Mouse (Mus musculus) layer of hippocampus, adult 6 months (tissue): ENCODE results near the gene Gmps. TPM values are rescaled to one million over a fixed set of nuclear protein-coding genes. Genes with fewer than 3 reads are reported as not detected.

ENCODE experiments used
- long read RNA-seq, 2 experiments: library from polyadenylated mRNA; unstranded; transcript quantifications; one replicate each; pipeline ENCODE4 v2.0.0; 2019 to 2020
- polyA plus RNA-seq: library from polyadenylated mRNA; unstranded; fragments of <200 nt; fragmentation: Nextera tagmentation; gene quantifications from 2 replicates; pipeline ENCODE4 v1.2.3, GENCODE M21; 2021

Gmps gene
- polyA plus RNA-seq, result 16.1 and 25.0 TPM in 2 replicates
- long read RNA-seq, experiment 1, full-length matches to known transcripts, result 30 of 107 reads
- long read RNA-seq, experiment 1, partial matches to known transcripts, result 31 of 107 reads
- long read RNA-seq, experiment 1, other reads (novel, unspliced or antisense), result 46 of 107 reads
- long read RNA-seq, experiment 2, full-length matches to known transcripts, result 160 of 192 reads
- long read RNA-seq, experiment 2, partial matches to known transcripts, result 5 of 192 reads
- long read RNA-seq, experiment 2, other reads (novel, unspliced or antisense), result 27 of 192 reads

GRCm38 (mm10) chr3:63975955-63976908, at the start of gene Gmps:
TSS of gene Gmps (plus strand) at chr3:63976106.

GRCm38 (mm10) chr3:63928878-63929859, 46.7 kb upstream of the Gmps start, which contains the start of gene E130311K13Rik:
TSS of gene E130311K13Rik (minus strand) at chr3:63929472.

GRCm38 (mm10) chr3:63964100-63964921, 11.6 kb upstream of the Gmps start, which contains the start of gene Slc33a1:
TSS of gene Slc33a1 (minus strand) at chr3:63964768.

Other genes starting within 250 kb of the Gmps start
- gene Plch1, start 76.6 kb upstream of the Gmps start, polyA plus RNA-seq, result 1.6 and 1.8 TPM in 2 replicates
- 19.9 and 20.4 TPM in 2 replicates for gene E130311K13Rik, start 46.6 kb upstream of the Gmps start, polyA plus RNA-seq
- 14.3 and 16.6 TPM in 2 replicates for gene Slc33a1, start 11.3 kb upstream of the Gmps start, polyA plus RNA-seq
- gene Vmn2r1, start 105.4 kb downstream of the Gmps start, polyA plus RNA-seq, result 0.03 TPM in 2 replicates
- not detected in 2 replicates for gene Vmn2r2, start 165.8 kb downstream of the Gmps start, polyA plus RNA-seq